ENCODE assay signal across 9 mouse cellular contexts in the genomic region with DNA sequence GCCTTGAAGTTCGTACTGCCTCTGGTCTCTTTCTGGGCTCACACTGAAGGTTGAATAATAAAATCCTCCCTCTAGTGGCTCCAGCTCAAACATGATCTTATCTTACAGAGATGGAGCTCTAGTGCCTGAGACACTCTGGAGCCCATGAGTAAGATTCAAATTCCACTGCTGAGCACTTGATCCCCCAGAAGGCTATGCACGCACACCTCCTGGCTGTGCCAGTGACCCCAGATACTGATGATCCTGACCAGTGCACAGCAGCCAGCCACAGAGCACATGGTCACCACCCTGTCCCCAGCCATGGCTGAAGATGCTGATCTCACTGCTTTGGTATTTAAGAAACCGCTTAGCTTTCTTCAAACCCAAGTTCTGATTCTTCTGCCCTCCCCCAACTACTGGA. TPM values are rescaled to one million over a fixed set of nuclear protein-coding genes. Genes with fewer than 3 reads are reported as not detected.
A peak's percentile ranks its signal among the peaks of the same experiment; 100 is the strongest.
DNase-seq lines count a peak whose midpoint lies in the region; ATAC-seq lines count a peak whose summit lies in the region.
"Had no signal": no experiment of that assay in that cellular context is flagged by ENCODE, and none has a peak within 500 bp of the region (broad histone marks: within the 10 kb centered on the region; RNA-seq: fewer than 3 reads in every experiment).

No protein-coding gene starts in this region.

- H3K27ac ChIP-seq in intestine, embryonic 16.5 days (ENCODE audit: low read length): no peak overlapping the region
- H3K27ac ChIP-seq in stomach, embryonic 14.5 days (ENCODE audit: low read length): no peak overlapping the region; the same call in 1 of the 2 replicates
- H3K27ac ChIP-seq: limb, embryonic 12.5 days had no signal

- no peaks in the 10 kb centered on the region for H3K27me3 ChIP-seq in intestine, embryonic 16.5 days (replicated peaks; ENCODE audit: control insufficient read depth, insufficient read depth, low read length)
- no peaks in the 10 kb centered on the region for H3K27me3 ChIP-seq in stomach, embryonic 14.5 days (ENCODE audit: control insufficient read depth, insufficient read depth, low read length)
- H3K27me3 ChIP-seq: limb, embryonic 12.5 days had no signal

- no peak overlapping the region for H3K4me2 ChIP-seq in intestine, embryonic 16.5 days (ENCODE audit: low read depth, low read length)
- H3K4me2 ChIP-seq in stomach, embryonic 14.5 days (replicated peaks; ENCODE audit: low read depth, low read length): no peak overlapping the region
- H3K4me2 ChIP-seq: limb, embryonic 12.5 days had no signal

- H3K36me3 ChIP-seq in intestine, embryonic 16.5 days (ENCODE audit: control insufficient read depth, insufficient read depth, low read length): 0 out of 2 replicates have a peak, but pooled peaks cover 3% of the 10 kb centered on the region
- H3K36me3 ChIP-seq in stomach, embryonic 14.5 days (ENCODE audit: control insufficient read depth, insufficient read depth, low read length): no peaks in the 10 kb centered on the region; the same call in 1 of the 2 replicates

- whole genome bisulfite sequencing in intestine, embryonic 16.5 days: 50% methylated on average over 3 of the region's 3 CpGs
- 57% methylated on average over 3 of the region's 3 CpGs for WGBS in stomach, embryonic 14.5 days

- peak; percentile 15 to 36 for DNase-seq in lung, adult 18-20 months
- DNase-seq in lung, postnatal 14 days: no peak
- DNase-seq in gastrocnemius, postnatal 25 days: peak; percentile 66
- DNase-seq in left cerebral cortex, postnatal 25 days (ENCODE audit: low spot score in 2 of 2): no peak
- no peak for DNase-seq in frontal cortex, adult 2 months (ENCODE audit: extremely low spot score in 1 of 2, low spot score in 1 of 2)

- H3K9me3 ChIP-seq in intestine, embryonic 16.5 days (ENCODE audit: control insufficient read depth, low read length): no peaks in the 10 kb centered on the region
- H3K9me3 ChIP-seq in stomach, embryonic 14.5 days (ENCODE audit: control insufficient read depth, low read depth, low read length): no peaks in the 10 kb centered on the region
- H3K9me3 ChIP-seq: limb, embryonic 12.5 days had no signal

- ATAC-seq in intestine, embryonic 16.5 days: peak; percentile 75
- peak; percentile 60; the same call in 1 of the 2 replicates for ATAC-seq in stomach, embryonic 14.5 days (ENCODE audit: insufficient number of reproducible peaks, insufficient read depth, low FRiP score, low read depth)
- no peak for ATAC-seq in megakaryocyte progenitor cell, adult 5-6 weeks (replicated peaks; ENCODE audit: poor library complexity)

- intact Hi-C loops in left cerebral cortex, postnatal 25 days (cut with DNase I): no loop called here

- H3K9ac ChIP-seq in intestine, embryonic 16.5 days (ENCODE audit: low read depth, low read length): no peak overlapping the region
- no peak overlapping the region for H3K9ac ChIP-seq in stomach, embryonic 14.5 days (replicated peaks; ENCODE audit: low read depth, low read length)
- H3K9ac ChIP-seq: limb, embryonic 12.5 days had no signal

- H3K4me3 ChIP-seq in intestine, embryonic 16.5 days (ENCODE audit: low read length): no peak overlapping the region
- no peak overlapping the region for H3K4me3 ChIP-seq in stomach, embryonic 14.5 days (ENCODE audit: low read depth, low read length)
- H3K4me3 ChIP-seq: limb, embryonic 12.5 days had no signal

- H3K4me1 ChIP-seq in intestine, embryonic 16.5 days (ENCODE audit: control insufficient read depth, insufficient read depth, low read length): no peaks in the 10 kb centered on the region
- H3K4me1 ChIP-seq in stomach, embryonic 14.5 days (ENCODE audit: control insufficient read depth, insufficient read depth, low read length): no peaks in the 10 kb centered on the region

RNA-seq across cellular contexts. Expression of a gene that starts 25.1 kb away (rescaled TPM):
- total RNA-seq in gastrocnemius, postnatal 25 days (2021): 10 to 100 TPM; 19.1 to 26.1 TPM
- 11.4 and 12.6 TPM in 2 replicates for polyA plus RNA-seq in intestine, embryonic 16.5 days (2015; fragmentation: Nextera tagmentation; extraction: Ambion mirVana)
- 11.2 and 14.1 TPM in 2 replicates for polyA plus RNA-seq in stomach, embryonic 14.5 days (2014; fragmentation: Nextera tagmentation; extraction: Ambion mirVana)
- 0.12 and 0.17 TPM in 2 replicates for total RNA-seq in megakaryocyte progenitor cell, adult 5-6 weeks (2015)
- not detected in 2 replicates for total RNA-seq in megakaryocyte progenitor cell, adult 5-6 weeks (2017)
- under 1 TPM; 0.11 to 0.41 TPM for total RNA-seq in left cerebral cortex, postnatal 25 days (2021)
- polyA plus RNA-seq in frontal cortex, adult 2 months (2012; rRNA removed): 0.06 TPM in 1 of 2 replicates, not detected in the other

Comparison
In these comparisons a context has a peak if more than half of its experiments do, and no peak if none do; other contexts are left out.
1. DNase-seq: peak in lung, adult 18-20 months (2 of 2) and gastrocnemius, postnatal 25 days (single experiment); none in lung, postnatal 14 days (single experiment), left cerebral cortex, postnatal 25 days (0 of 2) and frontal cortex, adult 2 months (0 of 2).
2. RNA of a gene that starts 25.1 kb away (total RNA-seq): 19.1 to 26.1 TPM in gastrocnemius, postnatal 25 days; 0.11 to 0.41 TPM in left cerebral cortex, postnatal 25 days and 0.12 to 0.17 TPM in megakaryocyte progenitor cell, adult 5-6 weeks; every median in the first group is over 10 times any median in the second.